Mouse (Mus musculus) cortical plate, adult 2 months (tissue): ENCODE measurements around the gene Nrg3. TPM values are rescaled to one million over a fixed set of nuclear protein-coding genes. Genes with fewer than 3 reads are reported as not detected.

Experiments used
- H3K27ac ChIP-seq: fragments of 200-500 bp; 2 replicates; pipeline ENCODE4 v1.5.1; 2012; ENCODE audit warnings: low read length, control low read depth, inconsistent platforms; ENCODE audit not compliant: insufficient read depth
- H3K4me1 ChIP-seq: fragments of 200-500 bp; 2 replicates; pipeline ENCODE4 v1.6.1; 2011; ENCODE audit warnings: low read length; ENCODE audit not compliant: control insufficient read depth, insufficient read depth
- H3K4me3 ChIP-seq: fragments of 200-500 bp; 2 replicates; pipeline ENCODE4 v1.5.1; 2011; ENCODE audit warnings: mild to moderate bottlenecking, low read length, control low read depth; ENCODE audit not compliant: insufficient read depth
- CTCF ChIP-seq: fragments of 200-500 bp; IDR thresholded peaks from 2 replicates; pipeline ENCODE4 v1.5.1; 2011; ENCODE audit warnings: mild to moderate bottlenecking, control low read depth, low read length; ENCODE audit not compliant: insufficient read depth; ENCODE audit errors: extremely low read depth
- POLR2A ChIP-seq: fragments of 200-500 bp; IDR thresholded peaks from 2 replicates; pipeline ENCODE4 v1.6.1; 2011; ENCODE audit warnings: mild to moderate bottlenecking, low read length, control low read depth; ENCODE audit not compliant: insufficient read depth; ENCODE audit errors: extremely low read depth
- polyA plus RNA-seq: library from polyadenylated mRNA; depleted of rRNA; stranded (reverse); fragments of >200 nt; gene quantifications from 2 replicates; pipeline ENCODE4 v1.2.3, GENCODE M21; 2012

Gene Nrg3
- polyA plus RNA-seq, 1 experiment, result 33.3 TPM

GRCm38 (mm10) chr14:38870591-38870990, 602.3 kb downstream of the Nrg3 start:
- TF ChIP-seq POLR2A (no peak), CTCF (no peak)
- H3K4me3 ChIP-seq, result no peak overlapping the region
- H3K4me1 ChIP-seq, result no peaks in the 10 kb centered on the region
- no peak overlapping the region for H3K27ac ChIP-seq

- H3K4me1 ChIP-seq, result peaks cover 1% of the 10 kb centered on the region; the same call in 1 of the 2 replicates
- TF ChIP-seq POLR2A (no peak), CTCF (no peak)
- peak overlapping the region; percentile 10; the same call in 1 of the 2 replicates for H3K27ac ChIP-seq
- no peak overlapping the region for H3K4me3 ChIP-seq
Measured at GRCm38 (mm10) chr14:38847566-38847965, 625.3 kb downstream of the Nrg3 start.

- TF ChIP-seq POLR2A (no peak), CTCF (no peak)
- no peak overlapping the region for H3K4me3 ChIP-seq
- peaks cover 1% of the 10 kb centered on the region; the same call in 1 of the 2 replicates for H3K4me1 ChIP-seq
- no peak overlapping the region for H3K27ac ChIP-seq
Measured at GRCm38 (mm10) chr14:38847091-38847490, 625.8 kb downstream of the Nrg3 start.

- no peak for TF ChIP-seq CTCF
- TF ChIP-seq POLR2A, result no peak
- Histone ChIP-seq H3K4me1 (peaks cover 2% of the 10 kb centered on the region; the same call in 1 of the 2 replicates), H3K4me3 (no peak overlapping the region), H3K27ac (no peak overlapping the region)
Measured at GRCm38 (mm10) chr14:38835006-38835405, 637.9 kb downstream of the Nrg3 start.

- TF ChIP-seq CTCF (no peak), POLR2A (no peak)
- Histone ChIP-seq H3K4me3 (no peak overlapping the region), H3K27ac (no peak overlapping the region), H3K4me1 (no peaks in the 10 kb centered on the region)
Measured at GRCm38 (mm10) chr14:38824891-38825290, 648.0 kb downstream of the Nrg3 start.

- no peak overlapping the region for H3K27ac ChIP-seq
- no peak overlapping the region for H3K4me3 ChIP-seq
- TF ChIP-seq POLR2A (no peak), CTCF (no peak)
- no peaks in the 10 kb centered on the region for H3K4me1 ChIP-seq
Measured at GRCm38 (mm10) chr14:38797027-38797426, 675.9 kb downstream of the Nrg3 start.

- no peak for TF ChIP-seq POLR2A
- no peak for TF ChIP-seq CTCF
- Histone ChIP-seq H3K27ac (no peak overlapping the region), H3K4me3 (no peak overlapping the region), H3K4me1 (no peaks in the 10 kb centered on the region)
Measured at GRCm38 (mm10) chr14:38775291-38776116, 697.4 kb downstream of the Nrg3 start.

- no peak overlapping the region for H3K27ac ChIP-seq
- H3K4me3 ChIP-seq, result no peak overlapping the region
- TF ChIP-seq CTCF (no peak), POLR2A (no peak)
- H3K4me1 ChIP-seq, result no peaks in the 10 kb centered on the region
Measured at GRCm38 (mm10) chr14:38774811-38775210, 698.1 kb downstream of the Nrg3 start.

GRCm38 (mm10) chr14:38730465-38730864, 742.4 kb downstream of the Nrg3 start:
- Histone ChIP-seq H3K27ac (no peak overlapping the region), H3K4me3 (no peak overlapping the region), H3K4me1 (no peaks in the 10 kb centered on the region)
- TF ChIP-seq POLR2A (no peak), CTCF (no peak)

GRCm38 (mm10) chr14:38703894-38704293, 769.0 kb downstream of the Nrg3 start:
- H3K4me3 ChIP-seq, result no peak overlapping the region
- peaks cover 10% of the 10 kb centered on the region; the same call in 1 of the 2 replicates for H3K4me1 ChIP-seq
- TF ChIP-seq CTCF (no peak), POLR2A (no peak)
- no peak overlapping the region for H3K27ac ChIP-seq
